Mouse (Mus musculus) MEL (cell line): ENCODE results near the gene Zfp414. TPM values are rescaled to one million over a fixed set of nuclear protein-coding genes. Genes with fewer than 3 reads are reported as not detected.

ENCODE experiments used
- DNase-seq: peaks from one replicate; pipeline ENCODE4 v3.0.0; 2011; ENCODE audit warnings: low read depth, low spot score
- H3K27ac ChIP-seq: 2 replicates; pipeline ENCODE4 v1.5.1; 2012; ENCODE audit warnings: low read depth, mild to moderate bottlenecking, control low read depth, low read length, moderate library complexity; ENCODE audit not compliant: control insufficient read depth
- H3K27me3 ChIP-seq, 2 experiments: fragments of 150-350 bp in 1 of 2; sonication (generic) in 1 of 2; 2 replicates each; pipeline ENCODE4 v1.6.1; 2012; ENCODE audit warnings: low read length in 2 of 2, mild to moderate bottlenecking in 2 of 2, improper control_type of control experiment in 1 of 2, moderate library complexity in 1 of 2; ENCODE audit not compliant: insufficient read depth in 2 of 2, control insufficient read depth in 1 of 2
- H3K36me3 ChIP-seq, 2 experiments: 2 replicates each; pipeline ENCODE4 v1.6.1; 2012 to 2014; ENCODE audit warnings: low read length in 2 of 2, improper control_type of control experiment in 1 of 2, inconsistent platforms in 1 of 2, mild to moderate bottlenecking in 1 of 2; ENCODE audit not compliant: insufficient read depth in 2 of 2, control insufficient read depth in 1 of 2
- H3K4me1 ChIP-seq, 2 experiments: fragments of 150-350 bp in 1 of 2; sonication (generic) in 1 of 2; 2 replicates each; pipeline ENCODE4 v1.6.1; 2012; ENCODE audit warnings: low read length in 2 of 2, improper control_type of control experiment in 1 of 2, mild to moderate bottlenecking in 1 of 2; ENCODE audit not compliant: insufficient read depth in 2 of 2, control insufficient read depth in 1 of 2
- H3K4me3 ChIP-seq, 2 experiments: fragments of 150-350 bp in 1 of 2; sonication (generic) in 1 of 2; 2 replicates each; pipeline ENCODE4 v1.5.1; 2012; ENCODE audit warnings: low read depth in 2 of 2, low read length in 2 of 2, mild to moderate bottlenecking in 2 of 2, moderate library complexity in 2 of 2, control low read depth in 1 of 2, improper control_type of control experiment in 1 of 2; ENCODE audit not compliant: control insufficient read depth in 1 of 2, insufficient read depth in 1 of 2
- H3K79me2 ChIP-seq: 2 replicates; pipeline ENCODE4 v1.6.1; 2012; ENCODE audit warnings: mild to moderate bottlenecking, low read length, moderate library complexity; ENCODE audit not compliant: control insufficient read depth, poor library complexity, insufficient read depth
- H3K9ac ChIP-seq: 2 replicates; pipeline ENCODE4 v1.6.1; 2012; ENCODE audit warnings: low read depth, mild to moderate bottlenecking, control low read depth, low read length, moderate library complexity; ENCODE audit not compliant: control insufficient read depth, poor library complexity, severe bottlenecking
- H3K9me3 ChIP-seq: fragments of 150-350 bp; sonication (generic); replicated peaks from 2 replicates; pipeline ENCODE4 v1.6.1; 2012; ENCODE audit warnings: mild to moderate bottlenecking, low read length, improper control_type of control experiment, moderate library complexity; ENCODE audit not compliant: insufficient read depth
- CHD1 ChIP-seq: IDR thresholded peaks from 2 replicates; pipeline ENCODE4 v1.6.1; 2012; ENCODE audit warnings: low read depth, mild to moderate bottlenecking, inconsistent platforms, low read length, improper control_type of control experiment
- CTCF ChIP-seq, 3 experiments: IDR thresholded peaks in 2 of 3; conservative IDR thresholded peaks in 1 of 3; 2 replicates each; pipeline ENCODE4 v1.5.1; 2011 to 2012; ENCODE audit warnings: low read length in 3 of 3, low read depth in 2 of 3, mild to moderate bottlenecking in 2 of 3, improper control_type of control experiment in 1 of 3, inconsistent platforms in 1 of 3, mixed read lengths in 1 of 3, moderate library complexity in 1 of 3; ENCODE audit not compliant: control insufficient read depth in 1 of 3, insufficient read depth in 1 of 3, poor library complexity in 1 of 3, severe bottlenecking in 1 of 3
- E2F4 ChIP-seq: IDR thresholded peaks from 2 replicates; pipeline ENCODE4 v1.6.1; 2011; ENCODE audit warnings: low read depth, low read length, improper control_type of control experiment, borderline replicate concordance
- EP300 ChIP-seq, 2 experiments: IDR thresholded peaks; 2 replicates each; pipeline ENCODE4 v1.6.1; 2011; ENCODE audit warnings: improper control_type of control experiment in 2 of 2, low read length in 2 of 2, low read depth in 1 of 2, mild to moderate bottlenecking in 1 of 2
- ETS1 ChIP-seq: IDR thresholded peaks from 2 replicates; pipeline ENCODE4 v1.6.1; 2012; ENCODE audit warnings: low read depth, mild to moderate bottlenecking, inconsistent platforms, low read length, improper control_type of control experiment, moderate library complexity
- MAFK ChIP-seq: IDR thresholded peaks from 2 replicates; pipeline ENCODE4 v1.6.1; 2011; ENCODE audit warnings: low read depth, mild to moderate bottlenecking, low read length, improper control_type of control experiment, borderline replicate concordance
- MAZ ChIP-seq: IDR thresholded peaks from 2 replicates; pipeline ENCODE4 v1.6.1; 2012; ENCODE audit warnings: low read depth, mild to moderate bottlenecking, inconsistent platforms, low read length, improper control_type of control experiment
- MYB ChIP-seq: IDR thresholded peaks from 2 replicates; pipeline ENCODE4 v1.6.1; 2011; ENCODE audit warnings: mild to moderate bottlenecking, low read depth, low read length, improper control_type of control experiment
- NELFE ChIP-seq: IDR thresholded peaks from 2 replicates; pipeline ENCODE4 v1.6.1; 2011; ENCODE audit warnings: low read depth, low read length, improper control_type of control experiment
- POLR2AphosphoS5 ChIP-seq: IDR thresholded peaks from 2 replicates; pipeline ENCODE4 v1.6.1; 2012; ENCODE audit warnings: low read depth, borderline replicate concordance, mild to moderate bottlenecking, inconsistent platforms, low read length, moderate library complexity, mixed read lengths
- RAD21 ChIP-seq: IDR thresholded peaks from 2 replicates; pipeline ENCODE4 v1.6.1; 2011; ENCODE audit warnings: mild to moderate bottlenecking, low read depth, low read length, improper control_type of control experiment
- RCOR1 ChIP-seq: IDR thresholded peaks from 2 replicates; pipeline ENCODE4 v1.6.1; 2012; ENCODE audit warnings: low read depth, mild to moderate bottlenecking, inconsistent platforms, low read length, improper control_type of control experiment
- SIN3A ChIP-seq: IDR thresholded peaks from 2 replicates; pipeline ENCODE4 v1.6.1; 2012; ENCODE audit warnings: low read length, improper control_type of control experiment, inconsistent platforms
- TBP ChIP-seq: IDR thresholded peaks from 2 replicates; pipeline ENCODE4 v1.8.0; 2011; ENCODE audit warnings: low read depth, low read length, improper control_type of control experiment
- TCF12 ChIP-seq: IDR thresholded peaks from 2 replicates; pipeline ENCODE4 v1.6.1; 2014; ENCODE audit warnings: low read depth, mild to moderate bottlenecking, inconsistent platforms, low read length, improper control_type of control experiment, moderate library complexity
- USF1 ChIP-seq: IDR thresholded peaks from 2 replicates; pipeline ENCODE4 v1.6.1; 2014; ENCODE audit warnings: low read depth, mild to moderate bottlenecking, inconsistent platforms, low read length, improper control_type of control experiment, moderate library complexity
- ZKSCAN1 ChIP-seq: IDR thresholded peaks from 2 replicates; pipeline ENCODE4 v1.6.1; 2012; ENCODE audit warnings: low read depth, mild to moderate bottlenecking, inconsistent platforms, low read length, improper control_type of control experiment, moderate library complexity
- ZMIZ1 ChIP-seq: IDR thresholded peaks from 2 replicates; pipeline ENCODE4 v1.6.1; 2012; ENCODE audit warnings: low read depth, mild to moderate bottlenecking, inconsistent platforms, low read length, improper control_type of control experiment, moderate library complexity
- ZNF384 ChIP-seq: IDR thresholded peaks from 2 replicates; pipeline ENCODE4 v1.6.1; 2012; ENCODE audit warnings: low read depth, mild to moderate bottlenecking, inconsistent platforms, low read length, improper control_type of control experiment
- polyA plus RNA-seq, 2 experiments: library from polyadenylated mRNA; stranded (reverse) in 1 of 2; unstranded in 1 of 2; fragments of >175 nt in 1 of 2; fragments of >200 nt in 1 of 2; gene quantifications; 2 replicates each; pipeline versions ENCODE4 v1.2.1 to v1.2.4; 2012; ENCODE audit warnings: low replicate concordance in 2 of 2, low read depth in 1 of 2; ENCODE audit not compliant: insufficient read length in 2 of 2, insufficient read depth in 1 of 2, missing spikeins in 1 of 2
- total RNA-seq: library from RNA; depleted of rRNA; stranded (reverse); fragments of 300-350 nt; gene quantifications from 2 replicates; pipeline ENCODE4 v1.2.3, GENCODE M21; 2012

Zfp414 gene
- total and polyA plus RNA-seq, 3 experiments = 8.1 to 52.2 TPM; not detected in 1

- Histone ChIP-seq H3K4me1 (peaks cover 6 to 7% of the 10 kb centered on the region in 2 experiments; a peak in 3 of 4 replicates), H3K27me3 (no peaks in the 10 kb centered on the region), H3K9me3 (no peaks in the 10 kb centered on the region), H3K36me3 (peaks cover 0 to 4% of the 10 kb centered on the region in 2 experiments; a peak in 2 of 4 replicates), H3K27ac (no peak overlapping the region), H3K4me3 (no peak overlapping the region), H3K9ac (no peak overlapping the region), H3K79me2 (no peaks in the 10 kb centered on the region)
- DNase-seq = peak; percentile 49
- TF ChIP-seq TBP (no peak), TCF12 (0 out of 2 replicates have a peak, but pooled peaks have one; percentile 10), POLR2AphosphoS5 (no peak), E2F4 (no peak), USF1 (no peak), RCOR1 (peak; percentile 61; the same call in 1 of the 2 replicates), EP300 (IDR thresholded peaks at IDR 0.05; ENCODE audit: low read depth in 1 of 2, low read length in 2 of 2) (peak in 1 of 2 experiments; percentile 37; a peak in 1 of 4 replicates), CTCF (IDR thresholded peaks at IDR 0.05 in 2 of 3, conservative IDR thresholded peaks at IDR 0.05 in 1 of 3; ENCODE audit: control insufficient read depth in 1 of 3, insufficient read depth in 1 of 3, low read depth in 2 of 3, low read length in 3 of 3, poor library complexity in 1 of 3, severe bottlenecking in 1 of 3) (no peak), ZNF384 (no peak), CHD1 (no peak), RAD21 (no peak), SIN3A (no peak), ETS1 (no peak), MYB (no peak)
Observed at GRCm38 (mm10) chr17:33639743-33640142, 10.9 kb downstream of the Zfp414 start.

- Histone ChIP-seq H3K27ac (no peak overlapping the region), H3K79me2 (no peaks in the 10 kb centered on the region), H3K27me3 (no peaks in the 10 kb centered on the region), H3K9me3 (no peaks in the 10 kb centered on the region), H3K4me1 (peaks cover 6 to 7% of the 10 kb centered on the region in 2 experiments; a peak in 3 of 4 replicates), H3K9ac (no peak overlapping the region), H3K36me3 (peaks cover 4 to 18% of the 10 kb centered on the region in 2 experiments), H3K4me3 (no peak overlapping the region)
- no peak for DNase-seq
- TF ChIP-seq ZKSCAN1 (no peak), ZNF384 (no peak), ETS1 (no peak), MAFK (no peak), NELFE (no peak), RCOR1 (no peak), ZMIZ1 (no peak), MAZ (no peak)
Observed at GRCm38 (mm10) chr17:33644068-33644467, 15.2 kb downstream of the Zfp414 start.
